Mouse (Mus musculus) olfactory bulb, adult 2 months (tissue): ENCODE measurements around the gene Olfr646.

ENCODE experiments used
- CTCF ChIP-seq: fragments of 200-500 bp; IDR thresholded peaks from 2 replicates; pipeline ENCODE4 v1.5.1; 2012; ENCODE audit warnings: low read depth, mild to moderate bottlenecking, low read length, moderate library complexity; ENCODE audit not compliant: insufficient read depth
- POLR2A ChIP-seq: fragments of 200-500 bp; IDR thresholded peaks from 2 replicates; pipeline ENCODE4 v1.6.1; 2012; ENCODE audit warnings: mild to moderate bottlenecking, low read depth, low read length, moderate library complexity; ENCODE audit not compliant: insufficient read depth

- TF ChIP-seq POLR2A = no peak
- TF ChIP-seq CTCF = no peak
Measured at GRCm38 (mm10) chr7:104085365-104085764, 19.3 kb upstream of the Olfr646 start, which contains the start of gene Olfr645.
